Mouse (Mus musculus) C2C12 (cell line): ENCODE measurements around the gene Exoc3l.

Experiments used
- CEBPB ChIP-seq: IDR thresholded peaks from one replicate; pipeline ENCODE4 v1.6.1; 2011; ENCODE audit warnings: low read depth, mild to moderate bottlenecking, control low read depth, moderate library complexity
- CTCF ChIP-seq: IDR thresholded peaks from one replicate; pipeline ENCODE4 v1.5.1; 2011; ENCODE audit not compliant: control insufficient read depth, insufficient read depth, insufficient read length
- FOSL1 ChIP-seq: IDR thresholded peaks from one replicate; pipeline ENCODE4 v1.8.0; 2011; ENCODE audit warnings: mild to moderate bottlenecking, low read length; ENCODE audit not compliant: poor library complexity, insufficient read depth, severe bottlenecking
- MAX ChIP-seq: IDR thresholded peaks from one replicate; pipeline ENCODE4 v1.6.1; 2011; ENCODE audit warnings: mild to moderate bottlenecking, control low read depth
- MYOD1 ChIP-seq: IDR thresholded peaks from one replicate; pipeline ENCODE4 v1.6.1; 2011; ENCODE audit warnings: low read depth; ENCODE audit not compliant: control insufficient read depth, insufficient read length
- MYOG ChIP-seq: IDR thresholded peaks from one replicate; pipeline ENCODE4 v1.6.1; 2011; ENCODE audit not compliant: control insufficient read depth, insufficient read length; ENCODE audit errors: extremely low read depth
- USF1 ChIP-seq: IDR thresholded peaks from one replicate; pipeline ENCODE4 v1.6.1; 2011; ENCODE audit warnings: low read depth, mild to moderate bottlenecking, control low read depth, moderate library complexity

DNA sequence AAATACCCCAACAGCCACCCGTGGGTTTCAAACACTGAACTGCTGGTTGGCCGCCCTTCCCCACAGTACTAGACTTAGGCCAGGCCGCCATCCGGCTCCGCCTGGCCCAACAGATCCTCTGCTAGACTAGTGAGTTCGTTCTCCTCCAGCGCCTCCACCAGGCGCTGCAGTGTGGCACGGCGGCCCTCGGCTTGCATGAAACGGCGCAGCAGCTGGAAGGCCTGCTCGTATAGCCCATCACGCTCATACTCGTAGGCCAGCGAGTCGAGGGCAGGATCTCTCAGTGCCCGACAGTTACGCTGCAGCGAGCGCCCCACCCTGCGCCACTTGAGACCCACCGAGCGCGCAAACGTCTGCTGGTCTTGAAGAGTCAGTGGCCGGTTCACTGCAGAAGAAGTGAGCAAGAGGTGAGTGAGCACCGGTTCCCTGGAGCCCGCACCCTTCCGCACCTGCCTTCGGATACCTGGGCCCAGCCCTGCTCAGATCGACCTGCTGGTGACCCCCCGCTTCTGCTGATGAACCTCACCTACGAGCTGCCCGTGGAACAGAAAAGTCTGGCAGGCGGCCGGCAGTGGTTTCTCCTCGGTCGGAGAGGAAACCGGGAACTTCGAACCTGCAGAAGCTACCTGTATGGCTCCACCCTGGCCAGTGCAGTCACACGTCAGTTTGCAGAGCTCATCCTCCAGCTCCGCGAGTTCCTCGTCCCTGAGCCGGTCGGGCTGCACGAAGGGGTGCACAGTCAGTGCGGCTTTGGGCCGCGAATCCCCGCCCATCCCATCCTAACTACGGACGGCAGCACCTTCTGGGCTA, 36.8 kb downstream of the Exoc3l start:
- no peak for TF ChIP-seq CTCF
- no peak for TF ChIP-seq USF1
- no peak for TF ChIP-seq MYOG
- no peak for TF ChIP-seq MYOD1
- TF ChIP-seq FOSL1, result no peak
- TF ChIP-seq CEBPB, result no peak
- TF ChIP-seq MAX, result no peak
